Mouse (Mus musculus) spleen, adult 2 months (tissue): ENCODE measurements around the gene 1700017B05Rik.

Experiments
- CTCF ChIP-seq: fragments of 200-500 bp; IDR thresholded peaks from 2 replicates; pipeline ENCODE4 v1.5.1; 2011; ENCODE audit warnings: mild to moderate bottlenecking, inconsistent platforms; ENCODE audit not compliant: insufficient read depth, insufficient read length, insufficient replicate concordance; ENCODE audit errors: extremely low read depth
- POLR2A ChIP-seq: fragments of 200-500 bp; IDR thresholded peaks from 2 replicates; pipeline ENCODE4 v1.6.1; 2011; ENCODE audit warnings: low read depth, low read length, inconsistent platforms

DNA sequence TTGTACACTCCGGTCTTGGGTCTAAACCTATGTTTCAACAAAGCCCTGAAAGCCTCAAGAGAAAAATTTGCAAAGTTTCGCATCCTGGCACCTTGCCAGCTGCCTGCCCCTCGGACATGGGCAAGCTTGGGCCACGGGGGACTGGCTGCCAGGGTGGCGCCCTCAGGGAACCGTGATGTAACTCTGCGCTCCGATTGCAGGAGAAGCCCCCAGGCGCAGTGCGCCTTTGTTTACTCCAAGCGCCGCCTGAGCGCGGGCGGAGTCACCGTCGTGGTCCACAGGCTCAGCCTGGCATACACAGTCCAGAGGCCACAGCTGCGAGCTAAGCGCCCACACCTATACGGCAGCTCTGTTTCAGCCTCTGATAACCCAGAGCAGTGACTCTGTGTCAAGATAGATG, 19.1 kb upstream of the 1700017B05Rik start:
- TF ChIP-seq CTCF: no peak
- TF ChIP-seq POLR2A: no peak
